Mouse (Mus musculus) neural tube, embryonic 13.5 days (tissue): ENCODE measurements around the gene Pigv. TPM values are rescaled to one million over a fixed set of nuclear protein-coding genes. Genes with fewer than 3 reads are reported as not detected.
"Not testable (repeated sequence)": the region's sequence is repeated elsewhere in the genome, so short reads cannot be mapped to it uniquely, and the experiment has no call there.

ENCODE experiments used
- ATAC-seq: fragments of 200-750 bp; cut with Nextera tagmentation; 2 replicates; pipeline ENCODE4 v1.8.0; 2017; ENCODE audit warnings: low read depth, mild to moderate bottlenecking, moderate TSS enrichment, moderate library complexity
- H3K27ac ChIP-seq: fragments of 300-500 bp; sonication (generic); replicated peaks from 2 replicates; pipeline ENCODE4 v1.5.1; 2015; ENCODE audit warnings: moderate library complexity, mild to moderate bottlenecking, inconsistent platforms
- H3K27me3 ChIP-seq: fragments of 300-500 bp; sonication (generic); 2 replicates; pipeline ENCODE4 v1.6.1; 2015; ENCODE audit warnings: mild to moderate bottlenecking, inconsistent platforms
- H3K36me3 ChIP-seq: fragments of 300-500 bp; sonication (generic); 2 replicates; pipeline ENCODE4 v1.6.1; 2015; ENCODE audit warnings: mild to moderate bottlenecking, inconsistent platforms
- H3K4me1 ChIP-seq: fragments of 300-500 bp; sonication (generic); replicated peaks from 2 replicates; pipeline ENCODE4 v1.6.1; 2015; ENCODE audit warnings: inconsistent platforms
- H3K4me2 ChIP-seq: fragments of 300-500 bp; sonication (generic); 2 replicates; pipeline ENCODE4 v1.6.1; 2015; ENCODE audit warnings: inconsistent platforms, mild to moderate bottlenecking, moderate library complexity
- H3K4me3 ChIP-seq: fragments of 300-500 bp; sonication (generic); 2 replicates; pipeline ENCODE4 v1.5.1; 2015; ENCODE audit warnings: mild to moderate bottlenecking, inconsistent platforms
- H3K9ac ChIP-seq: fragments of 300-500 bp; sonication (generic); 2 replicates; pipeline ENCODE4 v1.6.1; 2015; ENCODE audit warnings: moderate library complexity, mild to moderate bottlenecking, inconsistent platforms
- H3K9me3 ChIP-seq: fragments of 300-500 bp; sonication (generic); 2 replicates; pipeline ENCODE4 v1.6.1; 2016; ENCODE audit warnings: inconsistent platforms
- WGBS: fragments of 180-500 bp; shearing (Covaris S2); methylation state at CpG from one replicate; pipeline ENCODE4 v1.1.7; 2015; 5-methylcytosine and 5-hydroxymethylcytosine counted together
- polyA plus RNA-seq: library from polyadenylated mRNA; unstranded; fragments of >200 nt; fragmentation: Nextera tagmentation; extraction: Ambion mirVana; gene quantifications from 2 replicates; pipeline ENCODE4 v1.2.1, GENCODE M21; 2015

Gene Pigv
- polyA plus RNA-seq, 1 experiment from 2014 or later: 14.2 TPM

GRCm38 (mm10) chr4:133656997-133657396, 15.4 kb downstream of the Pigv start:
- WGBS: 18% methylated on average over 4 of the region's 4 CpGs
- no peaks in the 10 kb centered on the region for H3K9me3 ChIP-seq

GRCm38 (mm10) chr4:133656294-133656693, 16.2 kb downstream of the Pigv start:
- H3K4me1 ChIP-seq: peaks cover 40% of the 10 kb centered on the region
- no peaks in the 10 kb centered on the region for H3K9me3 ChIP-seq
- H3K27me3 ChIP-seq: no peaks in the 10 kb centered on the region
- no peak overlapping the region for H3K27ac ChIP-seq
- WGBS: 46% methylated on average over 4 of the region's 4 CpGs
- H3K4me2 ChIP-seq: no peak overlapping the region
- no peak overlapping the region for H3K9ac ChIP-seq
- H3K36me3 ChIP-seq: no peaks in the 10 kb centered on the region
- no peak for ATAC-seq
- H3K4me3 ChIP-seq: no peak overlapping the region

More at GRCm38 (mm10) chr4:133656997-133657396, 15.4 kb downstream of the Pigv start:
- Histone ChIP-seq H3K27me3 (no peaks in the 10 kb centered on the region), H3K9ac (no peak overlapping the region), H3K27ac (no peak overlapping the region), H3K4me3 (no peak overlapping the region), H3K4me2 (no peak overlapping the region), H3K4me1 (peaks cover 43% of the 10 kb centered on the region), H3K36me3 (peaks cover 2% of the 10 kb centered on the region; the same call in 1 of the 2 replicates)
- ATAC-seq: no peak

GRCm38 (mm10) chr4:133654070-133654469, 18.4 kb downstream of the Pigv start:
- H3K27ac ChIP-seq, H3K4me3 ChIP-seq, H3K27me3 ChIP-seq, H3K4me2 ChIP-seq, H3K9me3 ChIP-seq, H3K9ac ChIP-seq, H3K36me3 ChIP-seq, ATAC-seq: not testable (repeated sequence)
- peaks cover 18% of the 10 kb centered on the region for H3K4me1 ChIP-seq
- WGBS: 97% methylated on average over 5 of the region's 5 CpGs

GRCm38 (mm10) chr4:133652746-133653145, 19.7 kb downstream of the Pigv start:
- no peak for ATAC-seq
- Histone ChIP-seq H3K9ac (no peak overlapping the region), H3K4me2 (no peak overlapping the region), H3K9me3 (no peaks in the 10 kb centered on the region), H3K4me1 (peaks cover 13% of the 10 kb centered on the region; the same call in 1 of the 2 replicates), H3K27me3 (no peaks in the 10 kb centered on the region), H3K27ac (no peak overlapping the region), H3K4me3 (no peak overlapping the region), H3K36me3 (no peaks in the 10 kb centered on the region)
- WGBS: 81% methylated on average over 10 of the region's 10 CpGs

- H3K27me3 ChIP-seq: no peaks in the 10 kb centered on the region
- H3K4me3 ChIP-seq: no peak overlapping the region
- no peak overlapping the region for H3K4me2 ChIP-seq
- no peak overlapping the region for H3K27ac ChIP-seq
- peaks cover 11% of the 10 kb centered on the region; the same call in 1 of the 2 replicates for H3K4me1 ChIP-seq
- H3K9me3 ChIP-seq: no peaks in the 10 kb centered on the region
- no peak overlapping the region for H3K9ac ChIP-seq
- 78% methylated on average over 4 of the region's 4 CpGs for WGBS
- no peak for ATAC-seq
- no peaks in the 10 kb centered on the region for H3K36me3 ChIP-seq
Measured at GRCm38 (mm10) chr4:133651986-133652385, 20.5 kb downstream of the Pigv start.

- no peak for ATAC-seq
- Histone ChIP-seq H3K36me3 (no peaks in the 10 kb centered on the region), H3K9me3 (no peaks in the 10 kb centered on the region), H3K4me3 (no peak overlapping the region), H3K27me3 (no peaks in the 10 kb centered on the region), H3K9ac (no peak overlapping the region), H3K27ac (no peak overlapping the region), H3K4me1 (0 out of 2 replicates have a peak, but pooled peaks cover 5% of the 10 kb centered on the region), H3K4me2 (no peak overlapping the region)
- WGBS: 60% methylated on average over 10 of the region's 10 CpGs
Measured at GRCm38 (mm10) chr4:133651445-133651844, 21.0 kb downstream of the Pigv start.

GRCm38 (mm10) chr4:133649989-133650699, 22.3 kb downstream of the Pigv start, which contains the start of gene Zdhhc18:
Gene Zdhhc18, minus strand, starts transcription at chr4:133650154.
- Histone ChIP-seq H3K4me3 (peak within 1 kb of the TSS; percentile 18; the same call in 1 of the 2 replicates), H3K27ac (0 out of 2 replicates have a peak within 1 kb of the TSS, but pooled peaks have one; percentile 46), H3K4me2 (peak within 1 kb of the TSS; percentile 42), H3K9ac (peak within 1 kb of the TSS; percentile 34; the same call in 1 of the 2 replicates), H3K36me3 (no peaks in the 10 kb centered on the region), H3K4me1 (no peaks in the 10 kb centered on the region), H3K9me3 (no peaks in the 10 kb centered on the region), H3K27me3 (no peaks in the 10 kb centered on the region)
- WGBS: 42% methylated on average over 7 of the region's 7 CpGs
- ATAC-seq: peak; percentile 67; the same call in 1 of the 2 replicates

- not testable (repeated sequence) for H3K36me3 ChIP-seq, H3K9me3 ChIP-seq, H3K27me3 ChIP-seq, H3K27ac ChIP-seq, ATAC-seq, H3K4me3 ChIP-seq, H3K4me1 ChIP-seq
- peak overlapping the region; percentile 42 for H3K4me2 ChIP-seq
- H3K9ac ChIP-seq: peak overlapping the region; percentile 34; the same call in 1 of the 2 replicates
- WGBS: 84% methylated on average over 5 of the region's 5 CpGs
Measured at GRCm38 (mm10) chr4:133649464-133649863, 23.0 kb downstream of the Pigv start.

- Histone ChIP-seq H3K9ac (no peak overlapping the region), H3K4me3 (no peak overlapping the region), H3K27ac (no peak overlapping the region), H3K27me3 (no peaks in the 10 kb centered on the region), H3K36me3 (no peaks in the 10 kb centered on the region), H3K4me2 (no peak overlapping the region), H3K9me3 (peaks cover 8% of the 10 kb centered on the region; the same call in 1 of the 2 replicates), H3K4me1 (no peaks in the 10 kb centered on the region)
- ATAC-seq: no peak
- 46% methylated on average over 21 of the region's 21 CpGs for WGBS
Measured at GRCm38 (mm10) chr4:133645680-133646079, 26.8 kb downstream of the Pigv start.

GRCm38 (mm10) chr4:133645195-133645594, 27.3 kb downstream of the Pigv start:
- 86% methylated on average over 3 of the region's 3 CpGs for WGBS

GRCm38 (mm10) chr4:133634043-133634410, 38.4 kb downstream of the Pigv start:
- no peaks in the 10 kb centered on the region for H3K36me3 ChIP-seq
- no peak overlapping the region for H3K4me3 ChIP-seq
- H3K9me3 ChIP-seq: no peaks in the 10 kb centered on the region
- peaks cover 35% of the 10 kb centered on the region for H3K4me1 ChIP-seq
- WGBS: 81% methylated on average over 5 of the region's 5 CpGs
- no peak overlapping the region for H3K9ac ChIP-seq
- no peak overlapping the region for H3K27ac ChIP-seq
- no peaks in the 10 kb centered on the region for H3K27me3 ChIP-seq
- no peak for ATAC-seq
- H3K4me2 ChIP-seq: no peak overlapping the region

More at GRCm38 (mm10) chr4:133645195-133645594, 27.3 kb downstream of the Pigv start:
- H3K9ac ChIP-seq: no peak overlapping the region
- H3K4me1 ChIP-seq: no peaks in the 10 kb centered on the region
- H3K36me3 ChIP-seq: no peaks in the 10 kb centered on the region
- H3K4me2 ChIP-seq: no peak overlapping the region
- no peak for ATAC-seq
- no peaks in the 10 kb centered on the region for H3K27me3 ChIP-seq
- H3K27ac ChIP-seq: no peak overlapping the region
- H3K9me3 ChIP-seq: peaks cover 8% of the 10 kb centered on the region; the same call in 1 of the 2 replicates
- no peak overlapping the region for H3K4me3 ChIP-seq

GRCm38 (mm10) chr4:133633332-133634042, 39.0 kb downstream of the Pigv start:
- Histone ChIP-seq H3K4me1 (peaks cover 40% of the 10 kb centered on the region), H3K27ac (peak overlapping the region; percentile 87), H3K27me3 (no peaks in the 10 kb centered on the region), H3K9me3 (no peaks in the 10 kb centered on the region), H3K36me3 (no peaks in the 10 kb centered on the region), H3K4me2 (peak overlapping the region; percentile 95), H3K4me3 (peak overlapping the region; percentile 81), H3K9ac (peak overlapping the region; percentile 96)
- 29% methylated on average over 12 of the region's 47 CpGs for WGBS
- peak; percentile 87 for ATAC-seq
